Mouse (Mus musculus) left cerebral cortex, adult 9 months (tissue): Measurements from ENCODE around the gene Cdh22.

Source experiments
- DNase-seq, 2 experiments: peaks; one replicate each; pipeline ENCODE4 v3.0.0; 2022; ENCODE audit warnings: low spot score in 2 of 2

The Cdh22 gene

DNA sequence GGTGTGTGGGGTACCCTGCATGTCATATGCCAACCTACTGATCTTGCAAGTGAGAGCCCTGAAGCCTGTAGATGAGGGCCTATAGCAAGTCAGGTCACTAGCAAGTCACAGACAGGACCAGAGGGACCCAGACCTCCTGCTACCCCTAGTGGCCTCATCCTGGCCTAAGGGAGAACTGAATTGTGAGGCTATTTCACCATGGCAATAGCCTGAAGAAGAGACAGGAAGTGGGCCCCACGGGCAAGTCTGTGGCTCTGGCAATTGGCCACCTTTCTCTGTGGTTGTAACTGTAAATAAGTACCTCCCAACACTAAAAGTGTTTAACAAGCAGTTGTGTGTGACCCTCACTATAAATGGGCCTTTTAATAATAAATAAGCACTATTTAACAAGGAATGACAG, 16.2 kb upstream of the Cdh22 start:
- no peak for DNase-seq

DNA sequence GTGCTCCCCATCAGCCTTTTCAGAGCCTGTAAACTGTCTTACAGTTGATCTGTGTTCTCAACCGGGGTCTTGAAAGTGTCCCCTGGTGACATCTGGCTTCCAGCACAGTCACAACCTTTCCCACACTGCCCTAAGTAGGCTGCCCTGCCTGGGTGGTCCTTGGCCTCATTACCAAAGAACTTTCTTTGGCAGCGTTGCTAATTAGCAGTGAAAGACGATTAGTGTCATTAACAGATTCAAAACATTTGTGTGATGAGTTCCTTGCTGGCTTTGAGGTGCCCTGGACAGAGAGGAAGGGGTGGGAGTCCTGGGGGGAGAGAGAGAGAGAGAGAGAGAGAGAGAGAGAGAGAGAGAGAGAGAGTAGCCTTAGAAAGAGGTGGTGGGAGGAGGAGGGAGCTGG, 14.3 kb upstream of the Cdh22 start:
- no peak for DNase-seq

DNA sequence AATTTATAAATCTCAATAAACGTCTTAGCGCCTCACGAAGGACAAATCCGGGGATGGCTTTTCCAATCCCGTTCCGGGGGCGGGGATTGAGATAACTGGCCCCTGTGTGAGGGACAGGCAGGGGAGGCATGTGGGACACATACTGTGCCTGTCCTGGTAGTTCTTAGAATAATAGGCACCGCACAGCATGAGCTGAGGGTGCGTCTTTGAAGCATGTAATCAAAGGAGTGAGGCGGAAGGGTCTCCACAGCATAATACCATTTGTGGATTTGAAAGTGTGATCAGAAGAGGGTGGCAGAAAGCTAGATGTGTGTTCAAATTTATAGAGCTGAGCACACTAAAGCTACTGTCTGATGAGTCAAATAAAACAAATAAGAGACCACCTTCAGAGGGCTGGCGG, 11.7 kb upstream of the Cdh22 start:
- no peak for DNase-seq

DNA sequence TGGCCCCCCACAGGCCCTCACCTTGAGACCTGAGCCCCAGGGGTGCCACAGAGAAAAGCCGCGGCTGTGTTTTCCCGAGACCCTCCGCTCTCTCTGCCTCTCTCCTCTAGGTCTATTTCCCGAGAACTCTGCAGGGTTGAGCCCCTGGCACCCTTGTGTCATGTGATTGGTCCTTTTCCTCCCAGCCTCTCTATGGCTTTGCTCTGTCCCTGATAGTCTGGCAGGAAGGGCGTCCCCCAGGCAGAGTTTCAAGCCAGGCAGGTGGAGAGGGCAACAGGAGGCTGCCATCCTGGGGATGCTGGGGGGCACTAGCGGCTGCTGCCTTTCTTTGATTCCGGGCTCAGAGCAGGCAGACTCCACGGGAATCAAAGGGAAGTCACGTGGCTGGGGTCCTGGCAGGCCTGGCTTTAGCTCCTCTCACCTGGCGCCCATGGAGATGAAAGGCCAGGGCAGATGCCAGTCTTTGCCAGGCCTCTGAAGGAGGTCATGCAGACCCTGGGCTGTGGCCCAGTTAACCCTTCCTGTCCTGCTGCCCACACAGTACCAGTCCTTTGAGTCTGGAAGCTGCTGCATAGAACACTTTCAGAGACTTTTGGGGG, 8.6 kb upstream of the Cdh22 start:
- DNase-seq, result no peak

DNA sequence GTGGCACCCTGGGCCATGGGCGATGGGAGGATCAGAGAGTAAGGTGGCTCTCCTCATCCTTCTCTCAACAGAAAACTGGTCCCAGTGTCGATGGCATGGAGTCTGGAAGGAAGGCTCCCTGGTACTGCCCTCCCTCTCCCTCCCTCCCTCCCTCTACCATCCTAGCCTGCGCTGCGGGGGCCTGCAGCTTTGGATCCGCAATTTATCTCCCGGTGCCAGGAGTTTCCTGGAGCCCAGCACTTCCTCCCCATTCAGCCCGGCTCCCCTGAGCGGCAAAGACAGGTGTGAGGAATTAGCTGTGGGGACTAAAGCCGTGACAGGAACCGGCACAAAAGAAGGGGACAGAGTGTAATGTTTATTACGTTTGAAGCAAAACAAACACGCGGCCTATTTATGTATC, 7.9 kb upstream of the Cdh22 start:
- no peak for DNase-seq

DNA sequence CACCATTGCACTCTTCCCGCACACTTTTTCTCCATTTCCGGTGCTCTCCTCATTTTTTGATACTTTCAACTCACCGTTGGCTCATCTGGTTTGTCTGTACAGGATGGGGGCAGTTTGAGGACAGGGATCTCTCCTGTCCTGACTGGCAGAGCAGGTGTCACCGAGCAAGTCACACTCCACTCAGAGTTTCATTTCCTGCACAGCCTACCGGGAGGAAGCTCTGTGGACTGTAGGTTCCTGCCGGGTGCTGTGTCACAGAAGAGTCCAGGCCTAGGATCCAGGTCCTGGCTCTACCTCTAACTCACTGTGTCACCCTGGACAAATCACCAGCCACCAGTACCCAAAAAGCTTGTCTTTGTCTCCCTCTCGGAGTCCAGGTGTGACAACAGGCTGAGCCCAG, 7.1 kb upstream of the Cdh22 start:
- no peak for DNase-seq

DNA sequence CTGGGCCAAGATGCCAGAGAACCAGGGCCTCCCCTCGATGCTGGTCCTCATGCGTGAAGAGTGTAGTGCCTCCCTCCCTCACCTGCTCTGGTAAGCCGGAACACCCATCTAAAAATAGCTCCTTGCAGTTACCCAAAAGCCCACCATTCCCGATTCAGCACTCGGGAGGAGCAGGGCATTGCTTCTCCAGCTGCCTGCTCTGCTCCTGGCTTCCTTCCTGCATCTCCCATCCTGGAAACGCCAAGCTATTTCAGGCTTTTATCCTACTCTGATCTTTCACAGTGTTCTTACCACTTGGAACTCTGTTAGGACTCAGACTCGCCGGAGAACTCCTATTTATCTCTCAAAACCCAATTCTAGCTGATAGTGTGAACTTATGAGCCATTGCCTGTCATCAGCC, 5.7 kb upstream of the Cdh22 start:
- DNase-seq, result no peak

DNA sequence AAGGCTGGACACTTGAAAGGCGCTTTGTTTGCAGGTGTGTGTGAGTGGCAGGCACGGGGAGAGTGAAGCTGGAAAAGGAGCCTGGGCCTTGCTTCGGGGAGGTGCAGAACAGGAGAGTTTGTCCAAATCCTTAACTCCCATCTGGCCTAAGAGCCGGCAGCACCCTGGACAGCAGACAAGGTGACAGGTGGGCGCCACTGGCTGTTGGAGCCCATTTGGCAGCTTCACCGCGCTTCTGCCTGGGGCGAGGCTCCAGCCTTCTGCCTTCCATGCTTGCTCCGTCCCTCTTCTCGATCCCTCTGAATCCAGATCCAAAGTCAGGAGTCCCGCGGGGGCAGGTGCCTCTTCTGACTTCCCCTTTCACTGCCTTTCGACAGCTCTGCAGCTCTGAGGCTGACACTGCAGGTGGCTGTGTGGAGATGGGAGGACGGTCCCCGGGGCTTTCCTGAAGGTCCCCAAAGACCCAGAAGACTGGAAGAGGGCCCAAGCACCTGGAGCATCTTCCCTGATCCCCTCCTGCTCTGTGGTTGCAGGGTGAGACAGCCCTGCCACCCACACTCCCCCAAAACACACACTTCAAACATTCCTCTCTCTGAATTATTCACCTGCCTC, 5.0 kb upstream of the Cdh22 start:
- no peak for DNase-seq

DNA sequence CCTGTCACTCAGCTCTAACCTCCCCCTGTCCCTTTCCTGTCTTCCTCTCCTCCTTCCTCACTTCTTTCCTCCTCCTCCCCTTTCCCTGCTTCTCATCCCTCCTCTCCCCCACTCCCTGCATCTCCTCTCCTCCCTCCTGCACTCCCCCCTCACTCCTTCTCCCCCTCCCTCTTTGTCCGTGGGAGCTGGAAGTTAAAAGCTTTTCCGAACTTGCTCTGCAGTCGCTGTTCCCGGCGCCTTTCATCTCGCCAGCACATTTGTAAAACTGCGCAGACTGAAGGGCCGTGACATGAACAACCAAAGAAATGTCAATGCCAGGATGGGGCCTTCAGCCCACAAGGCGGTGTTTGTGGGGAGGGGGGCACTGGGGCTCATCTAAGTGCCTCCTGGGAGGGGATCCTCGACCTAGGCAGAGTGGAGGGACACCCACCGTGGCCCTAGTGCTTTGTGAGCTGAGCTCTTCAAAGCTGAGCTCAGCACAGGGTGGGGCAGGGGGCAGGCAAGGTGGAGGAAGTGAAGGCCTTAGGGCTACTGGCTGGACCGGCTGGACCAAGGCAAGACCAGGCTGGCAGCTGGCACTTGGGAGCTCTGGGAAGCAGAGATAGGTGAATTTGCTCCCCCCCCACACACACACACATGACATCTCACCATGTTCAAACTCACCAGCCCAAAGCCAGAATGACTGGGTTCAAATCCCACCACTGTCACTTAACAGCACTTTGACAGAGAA, 3.9 kb upstream of the Cdh22 start:
- DNase-seq, result no peak

DNA sequence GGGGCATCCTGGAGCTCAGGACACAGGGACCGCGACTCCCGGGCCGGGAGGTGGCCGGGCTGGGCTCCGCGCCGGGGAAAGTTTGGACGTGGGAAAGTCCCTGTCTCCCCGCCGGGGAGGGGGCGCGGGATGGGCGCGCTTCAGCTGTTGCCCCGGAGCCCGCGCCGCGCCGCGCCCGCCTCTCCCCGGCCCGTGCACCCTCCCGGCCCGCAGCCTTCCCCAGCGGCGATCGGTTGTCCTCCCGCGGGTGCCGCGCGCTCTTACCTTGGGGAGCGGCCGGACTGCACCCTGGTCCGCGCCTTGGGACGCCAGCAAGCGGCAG, 401 bp downstream of the Cdh22 start:
- DNase-seq, result no peak

DNA sequence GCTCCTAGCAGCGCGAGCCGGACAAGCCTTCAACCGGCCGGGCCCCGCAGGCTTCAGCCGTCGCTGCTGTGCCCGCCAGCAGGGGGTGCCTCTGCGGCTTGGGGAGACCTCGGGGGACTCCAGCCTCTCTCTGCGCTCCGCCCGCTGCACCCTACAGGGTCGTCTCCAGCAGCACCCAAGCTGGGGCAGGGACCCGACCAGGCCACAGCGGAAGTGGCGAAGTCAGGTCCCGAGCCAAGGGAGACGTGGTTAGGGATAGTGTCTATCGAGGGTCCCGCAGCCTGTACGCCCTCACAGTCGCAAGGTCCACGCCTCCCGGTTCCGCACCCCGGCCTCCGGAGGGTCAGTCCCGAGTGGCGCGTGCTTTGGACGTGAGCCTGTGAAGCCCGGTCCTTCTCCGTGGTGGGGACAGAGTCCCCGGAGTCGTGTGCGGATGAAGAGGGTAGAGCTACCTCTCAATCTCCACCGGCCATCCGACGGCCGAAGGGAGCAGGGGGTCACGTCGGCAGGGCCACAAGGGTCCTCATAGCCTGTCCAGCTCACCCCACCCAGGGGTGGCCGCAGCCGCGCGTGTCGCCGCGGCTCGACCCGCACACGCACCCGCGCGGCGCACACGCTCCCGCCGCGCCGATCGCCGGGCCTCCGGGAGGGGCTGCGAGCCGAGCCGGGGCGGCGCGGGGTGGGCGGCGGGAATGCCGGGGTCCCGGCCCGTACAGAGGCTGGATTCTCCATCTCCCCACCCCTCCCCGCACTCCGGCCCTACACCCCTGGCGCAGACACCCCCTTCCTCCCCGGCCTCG, 962 bp downstream of the Cdh22 start:
- no peak for DNase-seq

DNA sequence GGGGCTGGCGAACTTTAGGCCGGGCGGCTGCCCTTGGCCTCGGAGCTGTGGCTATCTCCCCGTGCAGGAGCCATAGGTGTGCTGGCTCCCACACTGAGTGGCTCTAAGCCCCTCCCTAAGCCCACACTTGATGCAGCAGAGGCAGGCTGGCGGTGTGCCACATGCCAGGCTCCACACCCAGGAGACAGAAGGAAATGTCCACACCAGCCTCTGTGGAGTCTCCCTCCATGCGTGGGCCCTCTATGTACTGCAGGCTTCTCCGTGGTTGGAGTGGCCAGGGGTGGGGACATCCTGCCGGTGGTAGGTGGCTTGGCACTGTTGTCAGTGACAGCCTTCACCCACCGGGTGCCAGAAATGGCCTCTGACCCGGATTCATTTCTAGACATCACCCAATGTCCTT, 5.6 kb downstream of the Cdh22 start:
- no peak for DNase-seq

DNA sequence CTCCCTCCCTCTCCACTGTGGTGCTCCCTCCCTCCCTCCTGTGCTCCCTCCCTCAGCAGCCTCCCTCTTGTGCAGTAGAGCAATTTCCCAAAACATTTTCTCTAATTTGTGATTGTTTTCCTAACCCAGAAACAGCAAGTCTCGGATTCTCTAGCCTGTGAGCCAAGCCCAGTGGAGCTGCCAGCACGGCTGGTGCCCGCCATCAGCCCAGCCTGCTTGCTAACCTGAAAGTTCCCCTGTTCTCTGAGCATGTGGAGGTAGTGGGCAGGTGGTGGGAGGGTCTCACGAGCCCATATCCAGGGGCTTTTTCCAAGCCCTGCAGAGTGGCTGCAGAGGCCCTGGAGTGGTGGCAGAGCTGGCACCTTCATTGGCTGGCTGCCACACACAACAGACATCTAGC, 10.8 kb downstream of the Cdh22 start:
- DNase-seq, result no peak

DNA sequence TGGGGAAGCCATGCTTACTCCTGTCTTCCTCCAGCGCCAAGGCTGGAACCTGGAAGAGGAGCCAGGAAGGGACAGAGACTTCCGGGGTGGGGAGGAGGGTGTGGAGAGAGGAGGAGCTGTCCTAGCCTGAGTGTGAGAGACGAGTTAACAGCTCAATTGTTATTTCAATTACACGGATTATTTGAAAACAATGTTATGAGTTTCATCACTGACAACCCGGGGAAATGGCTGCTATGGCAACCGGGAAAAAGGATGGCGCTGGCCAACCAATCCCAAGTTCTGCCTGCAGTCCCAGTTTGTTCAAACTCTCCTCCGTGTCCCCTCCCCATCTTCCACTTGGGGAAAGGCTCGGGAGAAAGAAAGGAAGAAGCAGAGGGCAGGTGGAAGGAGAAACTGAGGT, 12.7 kb downstream of the Cdh22 start:
- no peak for DNase-seq

DNA sequence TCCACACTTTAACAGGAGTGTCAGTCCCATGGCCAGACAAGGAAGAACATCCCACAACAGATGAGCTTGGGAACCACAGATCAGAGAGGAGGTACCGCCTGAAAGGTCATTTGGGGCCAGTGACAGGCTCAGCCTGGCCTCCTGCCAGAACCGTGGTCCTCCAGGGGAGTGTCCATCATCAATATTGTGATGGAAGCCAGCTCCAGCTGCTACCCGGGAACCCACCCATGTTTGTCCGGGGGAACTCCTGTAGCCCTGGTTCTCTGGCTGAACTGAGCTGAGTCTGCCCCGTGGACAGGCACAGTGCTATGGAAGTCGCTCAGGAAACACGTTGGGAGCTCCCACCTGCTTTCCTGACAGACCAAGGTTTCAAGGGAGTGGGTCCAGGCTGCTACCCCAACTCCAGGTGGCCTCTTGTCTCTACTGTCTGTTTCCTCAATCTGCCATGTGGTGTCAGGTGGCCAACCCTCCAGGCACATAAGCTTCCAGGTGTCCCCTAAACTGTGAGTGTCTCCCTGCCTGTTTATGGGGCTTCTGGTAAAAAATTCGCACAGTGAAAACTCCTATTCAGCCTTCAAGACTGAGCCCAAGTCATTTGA, 14.2 kb downstream of the Cdh22 start:
- DNase-seq, result no peak

DNA sequence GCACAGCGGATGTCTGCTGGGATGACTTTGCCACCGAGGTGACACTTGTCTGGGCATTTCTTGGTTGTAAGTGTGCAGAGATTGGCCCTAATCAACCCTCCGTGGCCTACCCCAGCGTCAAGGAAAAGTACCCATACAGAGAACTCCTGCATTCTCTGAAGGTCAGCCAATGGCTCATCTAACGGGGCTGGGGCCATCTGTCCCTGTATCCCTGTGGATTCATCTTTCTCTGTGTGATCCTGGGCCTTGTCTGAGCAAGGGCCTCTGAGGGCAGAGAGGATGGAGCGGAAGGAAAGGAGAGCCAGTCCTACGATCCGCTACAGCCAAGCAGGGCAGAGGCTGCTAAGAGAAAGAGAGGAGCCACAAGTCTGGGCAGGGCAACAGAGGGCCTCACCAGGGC, 15.7 kb downstream of the Cdh22 start:
- no peak for DNase-seq

DNA sequence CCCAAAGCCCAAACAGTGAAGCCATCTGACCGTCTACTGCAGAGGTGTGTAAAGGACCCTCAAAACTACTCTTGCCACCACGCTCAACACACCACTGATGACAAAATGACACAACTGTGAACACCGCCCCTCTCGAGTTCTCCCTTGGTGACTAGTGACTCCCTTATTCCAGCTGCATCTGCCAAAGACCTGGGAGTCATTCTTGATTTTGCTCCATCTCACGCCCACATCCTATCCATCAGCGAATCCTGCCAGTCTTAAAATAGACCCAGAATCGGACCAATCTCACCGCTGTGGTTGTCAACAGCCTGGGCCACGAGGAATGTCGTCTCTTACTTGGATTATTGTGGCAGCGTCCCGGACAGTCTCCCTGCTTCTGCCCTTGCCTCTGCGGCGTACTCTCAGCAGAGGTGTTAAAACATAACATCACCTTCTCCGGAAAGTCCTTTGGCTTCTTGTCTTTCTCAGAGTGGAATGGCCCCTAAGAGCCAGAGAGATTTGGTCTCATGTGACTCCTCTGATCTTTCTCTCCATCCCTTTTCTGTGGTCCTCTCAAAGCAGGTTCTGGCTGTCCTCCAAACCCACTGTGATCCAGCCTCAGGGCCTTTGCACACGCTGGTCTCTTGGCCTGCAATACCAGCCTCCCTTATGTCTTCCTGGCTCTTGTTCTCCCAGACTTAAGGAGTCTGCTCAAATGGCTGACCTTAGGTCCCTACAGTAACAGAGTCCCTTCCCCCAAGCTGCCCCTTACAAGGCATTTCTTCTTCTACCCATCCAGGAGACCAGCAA, 17.1 kb downstream of the Cdh22 start:
- DNase-seq, result peak in 1 of 2 experiments; percentile 23

DNA sequence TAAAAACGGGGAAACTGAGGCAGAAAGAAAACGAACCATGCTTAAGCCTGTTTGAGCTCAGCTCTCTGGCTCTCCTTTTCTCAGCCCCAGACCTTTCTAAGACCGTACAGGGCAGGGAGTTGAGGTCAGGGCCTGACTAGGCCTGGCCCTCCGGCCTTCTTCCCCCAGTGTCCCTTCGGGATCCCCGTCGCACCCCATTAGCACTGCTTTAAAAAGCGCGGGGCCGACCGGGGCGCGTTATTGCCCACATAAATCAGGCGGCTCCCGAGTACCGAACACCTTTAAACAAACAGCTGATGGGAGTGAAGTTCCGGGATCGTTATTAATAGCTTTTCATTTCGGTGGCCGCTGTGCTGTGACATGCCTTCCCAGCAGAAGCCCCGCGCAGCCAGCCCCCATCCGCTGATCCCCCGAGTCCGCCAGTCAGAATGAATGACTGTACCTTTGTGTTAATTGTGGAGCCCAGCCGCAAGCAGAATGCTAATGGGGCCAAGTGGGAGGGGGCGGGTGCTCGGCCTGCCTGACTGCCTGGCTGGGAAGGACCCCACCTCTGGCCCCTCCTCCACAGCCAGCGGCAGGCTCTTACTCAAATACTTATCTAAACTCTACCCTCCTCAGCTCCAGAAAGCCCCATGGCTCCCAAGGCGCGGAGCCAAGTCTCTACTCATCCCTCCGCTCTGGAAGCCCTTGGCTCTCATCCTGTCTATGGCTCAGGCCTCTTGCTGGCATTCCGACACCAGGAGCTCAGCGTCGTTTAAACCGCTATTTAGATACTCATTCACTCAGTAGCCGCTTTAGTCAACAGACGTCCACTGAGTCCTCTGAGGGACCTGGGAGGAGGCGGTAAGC, 19.3 kb downstream of the Cdh22 start:
- DNase-seq, result no peak

DNA sequence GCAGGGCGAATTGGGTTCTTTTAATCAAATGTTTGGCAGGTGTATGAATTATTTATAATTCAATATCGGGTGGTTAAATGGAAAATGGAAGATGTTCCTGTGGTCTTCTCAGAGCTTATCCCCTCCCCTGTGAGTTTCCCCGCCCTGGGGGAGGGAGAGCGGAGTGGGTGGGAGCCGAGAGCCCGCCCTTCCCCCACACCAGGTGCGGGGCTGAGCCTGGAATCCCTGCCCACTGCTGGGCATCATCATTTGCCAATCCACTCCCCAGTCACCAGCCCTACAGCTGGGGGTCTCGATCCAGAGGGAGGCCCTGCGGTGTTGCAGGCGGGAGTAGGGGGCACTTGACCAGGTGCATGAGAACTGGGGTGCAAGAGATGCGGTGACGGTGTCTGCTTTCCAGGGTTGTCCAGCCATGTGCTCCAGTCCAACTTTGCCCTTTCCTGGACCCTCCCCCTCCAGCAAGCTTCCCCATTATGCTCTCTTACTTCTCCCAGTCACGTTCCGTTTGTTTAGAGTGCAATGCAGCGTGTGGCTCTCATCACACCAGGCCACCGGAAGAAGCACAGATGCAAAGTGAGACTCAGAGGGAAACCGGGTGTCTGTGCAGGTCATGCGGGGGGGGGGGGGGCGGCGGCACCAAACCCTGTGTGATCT, 23.1 kb downstream of the Cdh22 start:
- DNase-seq, result no peak

DNA sequence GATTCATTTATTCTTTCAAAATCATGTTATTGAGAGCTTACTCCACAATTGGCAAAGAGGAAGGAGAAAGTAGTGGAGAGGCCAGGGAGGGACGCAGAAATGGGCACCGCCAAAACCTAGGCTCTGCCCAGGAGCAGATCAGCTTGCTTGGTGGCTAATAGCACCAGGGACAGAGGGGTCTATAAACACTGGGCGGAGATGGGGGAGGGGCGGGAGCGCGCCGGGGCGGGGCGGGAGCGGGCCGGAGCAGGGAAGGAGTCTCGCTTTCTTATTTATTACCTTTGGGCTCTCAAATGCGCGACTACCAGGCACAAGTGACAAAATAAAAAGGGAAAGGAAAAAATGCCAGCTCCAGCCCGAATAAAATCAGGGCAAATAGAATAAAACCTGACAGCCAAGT, 23.7 kb downstream of the Cdh22 start:
- DNase-seq, result no peak
